Mouse (Mus musculus) bone marrow macrophage, adult 2 months (primary cell): Measurements from ENCODE around the gene Bcl9l. TPM values are rescaled to one million over a fixed set of nuclear protein-coding genes. Genes with fewer than 3 reads are reported as not detected.

Experiments
- H3K27ac ChIP-seq: 2 replicates; pipeline ENCODE4 v1.5.1; 2012; ENCODE audit warnings: low read depth, low read length; ENCODE audit not compliant: insufficient read depth
- H3K4me1 ChIP-seq: 2 replicates; pipeline ENCODE4 v1.6.1; 2012; ENCODE audit warnings: low read length; ENCODE audit not compliant: control insufficient read depth, insufficient read depth
- H3K4me3 ChIP-seq: 2 replicates; pipeline ENCODE4 v1.5.1; 2012; ENCODE audit warnings: mild to moderate bottlenecking, low read length, moderate library complexity; ENCODE audit not compliant: insufficient read depth
- CTCF ChIP-seq: IDR thresholded peaks from 2 replicates; pipeline ENCODE4 v1.5.1; 2012; ENCODE audit warnings: low read depth, mild to moderate bottlenecking, low read length, moderate library complexity
- POLR2A ChIP-seq: IDR thresholded peaks from 2 replicates; pipeline ENCODE4 v1.6.1; 2012; ENCODE audit warnings: mild to moderate bottlenecking, low read depth, low read length, borderline replicate concordance
- polyA plus RNA-seq: library from polyadenylated mRNA; stranded (reverse); fragments of >200 nt; gene quantifications from 2 replicates; pipeline ENCODE4 v1.2.4, GENCODE M21; 2012; ENCODE audit not compliant: missing spikeins, insufficient read depth, insufficient read length

Gene Bcl9l
- polyA plus RNA-seq, 1 experiment: 9.5 TPM

GRCm38 (mm10) chr9:44521927-44522326 lies 39.3 kb downstream of the Bcl9l start:
- no peak overlapping the region for H3K27ac ChIP-seq
- TF ChIP-seq POLR2A (no peak), CTCF (no peak)
- no peak overlapping the region for H3K4me3 ChIP-seq
- peaks cover 10% of the 10 kb centered on the region for H3K4me1 ChIP-seq

DNA sequence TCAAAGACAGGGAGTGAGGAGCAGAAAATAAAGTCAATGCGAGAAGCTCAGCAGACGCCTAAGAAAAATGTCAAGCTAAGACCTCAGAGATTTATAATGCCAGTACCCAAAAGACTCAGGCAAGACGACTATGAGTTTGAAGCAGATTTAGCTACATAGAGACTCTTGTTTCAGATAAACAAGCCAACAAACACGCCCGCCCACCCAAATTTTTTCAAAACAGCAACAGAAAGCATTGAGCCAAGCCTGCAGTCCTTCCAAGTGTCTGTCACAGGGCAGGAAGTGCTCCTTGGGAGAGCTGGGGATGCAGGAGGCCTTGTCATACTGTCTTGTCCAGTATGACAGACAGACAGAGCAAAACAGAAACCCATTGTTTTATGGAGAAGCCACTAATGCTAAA lies 41.1 kb downstream of the Bcl9l start:
- no peak overlapping the region for H3K4me3 ChIP-seq
- no peak for TF ChIP-seq POLR2A
- no peak for TF ChIP-seq CTCF
- no peak overlapping the region for H3K27ac ChIP-seq
- H3K4me1 ChIP-seq: peaks cover 4% of the 10 kb centered on the region

GRCm38 (mm10) chr9:44524235-44524826 lies 41.7 kb downstream of the Bcl9l start:
- Histone ChIP-seq H3K4me1 (peaks cover 4% of the 10 kb centered on the region), H3K27ac (no peak overlapping the region), H3K4me3 (no peak overlapping the region)
- TF ChIP-seq POLR2A: no peak

DNA sequence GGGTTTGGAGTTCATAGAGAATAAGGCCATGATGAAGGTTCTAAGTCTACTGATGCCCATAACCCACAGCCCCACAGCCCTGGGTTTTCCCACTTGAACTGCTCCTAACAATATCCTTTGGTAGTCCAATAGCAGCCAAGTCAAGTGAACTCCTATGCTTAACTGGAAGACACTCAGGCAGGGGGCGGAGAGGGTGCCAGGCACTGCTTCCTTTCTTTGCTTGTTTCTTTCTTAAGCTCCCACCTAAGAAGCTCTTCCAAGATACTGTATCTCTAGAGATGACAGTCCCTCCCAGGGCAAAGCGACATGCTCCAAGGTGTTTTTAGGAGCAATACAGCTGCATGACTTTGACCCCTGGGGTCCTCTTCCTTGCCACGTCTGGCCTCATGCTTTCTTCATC lies 42.4 kb downstream of the Bcl9l start:
- H3K4me3 ChIP-seq: no peak overlapping the region
- peaks cover 4% of the 10 kb centered on the region for H3K4me1 ChIP-seq
- no peak overlapping the region for H3K27ac ChIP-seq
- TF ChIP-seq CTCF: no peak
- no peak for TF ChIP-seq POLR2A

- no peak overlapping the region for H3K4me3 ChIP-seq
- no peak overlapping the region for H3K27ac ChIP-seq
- peaks cover 4% of the 10 kb centered on the region for H3K4me1 ChIP-seq
- no peak for TF ChIP-seq CTCF
- TF ChIP-seq POLR2A: no peak
Observed at GRCm38 (mm10) chr9:44525589-44525988, 43.0 kb downstream of the Bcl9l start.

GRCm38 (mm10) chr9:44526337-44527112 lies 43.9 kb downstream of the Bcl9l start:
- peaks cover 4% of the 10 kb centered on the region for H3K4me1 ChIP-seq
- TF ChIP-seq CTCF: no peak
- TF ChIP-seq POLR2A: no peak
- H3K4me3 ChIP-seq: no peak overlapping the region
- no peak overlapping the region for H3K27ac ChIP-seq

- Histone ChIP-seq H3K4me3 (no peak overlapping the region), H3K27ac (no peak overlapping the region), H3K4me1 (no peaks in the 10 kb centered on the region)
- TF ChIP-seq CTCF (no peak), POLR2A (no peak)
Observed at GRCm38 (mm10) chr9:44528340-44528739, 45.7 kb downstream of the Bcl9l start.

DNA sequence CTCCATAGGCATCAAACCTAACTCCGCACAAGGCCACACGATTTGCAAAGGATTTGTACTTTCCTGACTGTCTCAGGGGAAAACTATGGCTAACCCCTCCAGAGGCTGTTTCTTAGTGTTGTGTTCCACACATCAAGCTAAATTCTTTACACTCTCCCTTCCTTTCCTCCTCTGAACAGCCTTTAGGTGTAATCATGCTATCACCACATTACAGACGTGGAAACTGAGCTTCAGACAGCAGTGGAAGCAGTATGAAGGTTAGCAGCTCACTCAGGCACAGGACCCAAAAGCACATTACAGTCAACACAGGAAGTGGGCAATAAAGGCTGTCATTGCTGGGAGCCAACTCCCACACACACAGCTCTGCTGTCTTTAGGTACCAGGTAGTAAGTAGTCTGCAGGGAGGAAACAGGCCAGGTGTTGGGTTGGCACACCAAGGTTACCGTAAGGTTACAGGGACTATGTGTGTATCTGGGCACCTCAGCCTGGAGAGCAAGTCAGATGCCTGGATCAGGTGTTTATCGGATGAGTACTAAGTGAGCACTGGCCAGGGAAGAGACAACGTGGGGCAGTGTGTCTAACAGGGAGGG lies 50.5 kb downstream of the Bcl9l start:
- Histone ChIP-seq H3K4me1 (peaks cover 17% of the 10 kb centered on the region), H3K4me3 (no peak overlapping the region), H3K27ac (no peak overlapping the region)
- no peak for TF ChIP-seq POLR2A

DNA sequence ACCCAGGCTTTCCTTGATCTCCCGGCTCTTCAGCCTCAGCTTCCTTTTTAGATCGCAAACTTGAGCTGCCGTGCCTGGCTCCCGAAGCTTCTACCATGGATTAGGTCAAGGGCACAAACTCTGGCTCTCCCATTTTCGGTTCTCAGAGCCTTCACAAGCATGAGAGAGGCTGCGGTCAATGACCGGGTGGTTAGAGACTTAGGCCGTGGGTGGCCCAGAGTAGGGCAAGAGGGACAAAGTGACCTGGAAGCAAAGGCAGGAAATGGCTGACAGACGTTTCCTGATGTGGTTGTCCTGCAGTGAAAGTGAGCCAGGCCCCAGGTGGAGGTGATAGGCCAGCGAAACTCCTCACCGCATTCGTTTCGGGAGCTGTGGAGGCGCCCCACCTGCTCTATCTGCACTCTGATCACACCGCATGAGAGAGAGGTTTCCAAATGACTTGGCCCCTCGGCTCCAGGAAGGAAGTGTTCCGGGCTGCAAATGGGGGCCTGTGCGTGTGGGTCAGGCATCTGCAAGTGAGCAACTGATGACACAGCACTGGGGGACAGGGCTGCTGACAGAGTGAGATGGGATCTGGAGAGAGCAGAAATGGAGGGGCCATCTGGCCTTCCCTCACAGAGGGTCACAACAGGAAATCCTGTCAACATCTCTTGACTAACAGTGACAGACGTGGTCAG lies 55.1 kb downstream of the Bcl9l start:
- TF ChIP-seq CTCF (no peak), POLR2A (no peak)
- Histone ChIP-seq H3K27ac (peak overlapping the region; percentile 4), H3K4me1 (peaks cover 32% of the 10 kb centered on the region), H3K4me3 (no peak overlapping the region)
